Mouse (Mus musculus): ENCODE data around the gene Pck2. TPM values are rescaled to one million over a fixed set of nuclear protein-coding genes. Genes with fewer than 3 reads are reported as not detected.

Pck2 gene
- total RNA-seq, 4 experiments from 2014 or later, result 6.6 to 12.5 (median 9.3) TPM

DNA sequence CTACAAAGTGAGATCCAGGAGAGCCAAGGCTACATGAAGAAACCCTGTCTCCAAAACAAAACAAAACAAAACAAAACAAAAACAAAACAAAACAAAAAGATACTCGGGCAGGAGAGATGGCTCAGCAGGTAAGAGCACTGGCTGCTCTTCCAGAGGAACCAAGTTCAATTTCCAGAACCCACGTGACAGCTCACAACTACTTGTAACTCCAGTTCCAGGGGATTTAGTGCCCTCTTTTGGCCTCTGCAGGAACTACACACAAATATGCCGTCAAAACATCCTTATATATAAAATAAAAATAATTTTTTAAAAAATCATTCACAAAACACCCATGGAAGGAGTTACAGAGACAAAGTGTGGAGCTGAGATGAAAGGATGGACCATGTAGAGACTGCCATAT is 12.1 kb upstream of the Pck2 start:
- peak; percentile 14 for DNase-seq (ENCODE audit: low spot score)

DNA sequence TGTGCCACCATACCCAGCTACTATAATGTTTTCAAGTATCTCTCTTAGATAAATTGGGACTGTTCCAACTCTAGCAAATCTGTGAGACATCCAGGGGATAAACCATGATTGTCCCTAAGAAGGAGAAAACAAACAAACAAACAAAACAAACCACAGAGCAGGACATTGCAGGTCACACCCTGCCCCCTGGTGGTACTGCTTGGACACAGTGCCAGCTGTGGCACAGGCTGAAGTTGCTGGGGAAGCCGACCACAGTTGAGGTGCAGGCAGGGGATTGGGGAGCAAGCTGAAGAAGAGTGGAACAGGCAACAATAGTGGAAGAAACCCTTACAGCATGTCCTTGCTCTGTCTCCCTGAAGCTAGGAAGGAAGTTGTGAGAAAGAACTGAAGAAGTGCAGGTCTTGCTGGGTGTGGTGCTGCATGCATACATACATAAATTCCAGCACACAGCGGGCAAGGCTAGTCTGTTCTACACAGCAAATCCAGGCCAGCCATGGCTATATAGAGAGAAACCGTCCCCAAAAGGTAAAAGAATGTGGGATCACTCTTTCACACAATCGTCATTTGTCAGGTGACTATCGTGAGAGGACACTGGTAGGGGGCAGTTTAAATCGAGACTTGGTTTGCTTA is 3.8 kb upstream of the Pck2 start:
- no peak for DNase-seq (ENCODE audit: low spot score)

DNA sequence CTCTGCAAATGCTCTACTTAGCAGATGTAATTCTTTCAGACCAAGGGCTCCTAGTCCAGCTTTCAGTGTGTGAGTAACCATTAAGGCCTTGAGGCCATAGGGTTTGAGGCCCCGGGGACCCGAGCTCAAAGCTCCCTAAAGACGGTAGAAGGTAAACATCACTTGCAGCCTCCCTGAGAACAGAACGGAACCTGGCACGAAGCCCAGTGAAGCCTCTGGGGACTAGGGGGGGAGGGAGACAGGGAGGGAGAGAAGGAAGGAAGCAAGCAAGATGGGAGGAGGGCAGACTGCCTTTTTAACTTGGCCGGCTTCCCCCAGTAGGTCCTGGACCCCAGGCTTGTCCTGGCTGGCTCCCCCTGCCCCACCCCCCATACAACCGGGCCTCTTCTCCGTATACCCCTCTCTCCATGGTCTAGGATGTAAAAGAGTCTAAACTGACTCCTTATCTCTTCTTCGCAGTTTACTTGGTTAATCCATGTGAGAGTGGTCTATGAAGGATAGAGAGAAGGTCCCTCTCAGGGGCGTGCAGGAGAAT is 788 bp downstream of the Pck2 start:
- peak; percentile 90 for DNase-seq (ENCODE audit: low spot score)

DNA sequence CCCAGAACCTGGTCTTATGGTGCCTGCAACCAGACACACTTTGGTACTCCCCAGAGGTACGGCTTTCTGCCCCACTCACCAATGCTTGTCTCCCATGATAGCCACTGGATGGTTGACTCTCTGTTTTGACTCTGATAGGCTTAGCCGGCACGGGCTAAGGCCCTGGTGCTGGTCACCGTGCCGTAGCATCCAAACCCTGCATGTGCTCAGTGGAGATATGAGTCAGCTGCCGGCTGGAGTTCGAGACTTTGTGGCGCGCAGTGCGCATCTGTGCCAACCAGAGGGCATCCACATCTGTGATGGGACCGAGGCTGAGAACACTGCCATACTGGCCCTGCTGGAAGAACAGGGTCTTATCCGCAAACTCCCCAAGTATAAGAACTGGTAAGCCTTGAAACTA is 2.2 kb downstream of the Pck2 start:
- DNase-seq (ENCODE audit: low spot score), result no peak

DNA sequence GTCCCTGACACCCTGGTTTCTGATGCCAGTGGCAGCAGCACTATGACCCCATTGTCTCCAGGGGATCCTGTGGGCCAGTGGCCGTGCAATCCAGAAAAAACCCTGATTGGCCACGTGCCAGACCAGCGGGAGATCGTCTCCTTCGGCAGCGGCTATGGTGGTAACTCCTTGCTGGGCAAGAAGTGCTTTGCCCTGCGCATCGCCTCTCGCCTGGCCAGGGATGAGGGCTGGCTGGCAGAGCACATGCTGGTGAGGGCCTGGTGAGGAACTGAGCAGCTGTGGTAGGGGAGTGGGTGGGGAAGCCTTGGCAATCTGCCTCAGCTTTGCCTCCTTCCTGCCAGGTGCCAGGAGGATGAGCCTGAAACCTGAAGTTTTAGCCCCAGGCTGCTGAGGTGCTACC is 4.3 kb downstream of the Pck2 start:
- no peak for DNase-seq (ENCODE audit: low spot score)

DNA sequence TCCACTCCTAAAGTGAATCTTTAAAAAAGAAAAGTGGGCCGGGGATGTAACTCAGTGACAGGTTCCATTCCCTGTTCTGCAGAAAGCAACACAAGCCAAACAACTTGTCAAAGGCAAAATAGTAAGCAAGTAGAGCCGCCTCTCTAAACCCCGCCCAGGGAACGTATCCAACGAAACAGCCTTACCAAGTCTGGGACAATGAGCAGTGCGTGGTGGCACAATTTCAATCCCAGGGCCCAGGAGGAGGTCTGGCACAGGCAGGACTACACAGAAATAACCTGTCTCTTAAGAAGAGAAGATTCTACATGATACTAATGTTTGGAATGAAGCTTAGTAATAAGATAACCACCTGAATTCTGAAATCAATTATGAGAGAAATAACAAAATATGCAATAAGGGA is 10.1 kb downstream of the Pck2 start:
- DNase-seq (ENCODE audit: low spot score), result no peak

DNA sequence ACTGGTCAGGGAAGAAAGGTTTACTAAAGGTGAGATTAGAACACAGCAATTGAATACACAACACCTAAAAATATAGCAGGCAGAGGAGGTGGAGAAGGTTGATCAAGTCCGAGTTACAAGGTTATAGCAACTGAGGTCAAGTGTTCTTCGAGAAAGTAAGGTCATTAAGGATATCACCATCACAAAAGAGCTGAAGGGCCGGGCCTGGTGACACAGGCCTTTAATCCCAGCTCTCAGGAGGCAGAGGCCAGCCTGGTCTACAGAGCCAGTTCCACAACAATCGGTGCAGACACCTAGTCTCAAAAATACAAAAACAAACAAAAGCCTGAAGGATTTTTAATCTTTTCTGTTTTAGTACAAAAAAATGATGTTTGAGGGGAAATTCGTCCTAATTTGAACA is 11.3 kb downstream of the Pck2 start:
- DNase-seq (ENCODE audit: low spot score), result no peak

DNA sequence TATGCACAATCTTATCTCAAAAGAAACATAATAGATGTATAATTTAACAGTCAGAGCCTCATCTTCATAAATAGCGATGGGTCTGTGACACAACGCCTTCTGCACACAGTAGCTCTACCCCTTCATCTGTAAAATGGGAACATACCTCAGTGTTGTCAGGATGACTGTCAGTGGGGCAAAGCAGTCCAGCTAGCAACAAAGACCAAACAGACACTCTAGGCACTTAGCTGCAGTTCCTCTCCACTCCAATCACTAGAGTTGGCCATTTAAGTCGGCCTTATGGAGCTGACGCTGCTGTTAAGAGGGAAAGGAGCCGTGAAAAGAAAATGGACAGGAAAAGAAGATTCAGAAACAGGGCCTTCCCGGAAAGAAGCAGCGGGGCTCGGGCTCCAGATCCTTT is 11.7 kb downstream of the Pck2 start:
- DNase-seq (ENCODE audit: low spot score), result no peak

DNA sequence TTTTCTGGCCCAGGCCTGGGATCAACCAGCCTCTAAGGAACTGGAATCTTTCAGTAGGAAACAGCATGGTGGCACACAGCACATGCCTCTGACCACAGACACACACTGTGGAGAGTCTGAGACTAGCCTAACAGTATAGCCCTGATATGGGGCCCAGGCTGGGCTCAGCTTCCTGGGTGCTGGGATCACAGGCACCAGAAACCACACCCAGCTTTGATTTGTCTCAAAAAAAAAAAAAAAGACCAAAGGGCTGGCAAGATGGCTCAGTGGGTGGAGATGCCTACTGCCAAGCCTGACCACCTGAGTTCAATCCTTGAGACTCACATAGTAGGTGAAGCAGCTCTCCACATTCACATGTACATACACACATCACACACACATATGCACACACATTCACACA is 14.6 kb downstream of the Pck2 start:
- DNase-seq (ENCODE audit: low spot score), result no peak

DNA sequence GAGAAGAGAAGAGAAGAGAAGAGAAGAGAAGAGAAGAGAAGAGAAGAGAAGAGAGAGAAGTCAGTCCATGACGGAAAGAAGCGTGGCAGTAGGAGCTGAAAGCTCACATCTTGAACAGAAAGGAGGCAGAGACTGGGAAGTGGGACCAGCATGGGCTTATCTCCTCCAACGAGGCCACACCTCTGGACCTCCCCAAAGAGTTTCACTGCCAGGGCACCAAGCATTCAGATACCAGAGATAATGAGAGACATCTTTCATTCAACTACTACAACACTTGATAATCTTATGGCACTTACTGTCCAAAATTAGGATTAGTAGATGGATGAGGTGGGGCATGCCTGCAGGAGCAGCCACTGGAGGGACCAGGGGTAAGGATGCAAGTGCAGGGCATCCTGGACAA is 15.7 kb downstream of the Pck2 start:
- DNase-seq (ENCODE audit: low spot score), result no peak

DNA sequence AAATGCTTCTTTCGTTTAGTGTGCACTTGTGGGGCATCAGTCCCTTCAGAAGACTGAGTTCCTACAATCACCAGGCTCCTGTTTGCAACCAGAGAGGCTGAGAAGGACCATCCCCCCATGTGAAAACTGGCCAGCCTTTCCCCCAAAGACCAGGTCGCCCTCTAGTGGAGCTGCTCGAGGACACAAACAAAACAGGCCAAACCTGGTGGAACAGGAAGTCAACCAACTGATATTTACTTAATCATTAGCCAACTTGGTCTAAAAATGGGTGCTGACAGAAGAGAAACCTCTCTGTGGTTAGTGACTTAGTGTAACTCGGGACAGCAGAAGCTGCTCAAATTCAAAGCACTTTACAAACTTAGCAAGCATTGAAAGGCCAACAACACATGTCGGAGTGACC is 16.9 kb downstream of the Pck2 start:
- peak; percentile 80 for DNase-seq (ENCODE audit: low spot score)

DNA sequence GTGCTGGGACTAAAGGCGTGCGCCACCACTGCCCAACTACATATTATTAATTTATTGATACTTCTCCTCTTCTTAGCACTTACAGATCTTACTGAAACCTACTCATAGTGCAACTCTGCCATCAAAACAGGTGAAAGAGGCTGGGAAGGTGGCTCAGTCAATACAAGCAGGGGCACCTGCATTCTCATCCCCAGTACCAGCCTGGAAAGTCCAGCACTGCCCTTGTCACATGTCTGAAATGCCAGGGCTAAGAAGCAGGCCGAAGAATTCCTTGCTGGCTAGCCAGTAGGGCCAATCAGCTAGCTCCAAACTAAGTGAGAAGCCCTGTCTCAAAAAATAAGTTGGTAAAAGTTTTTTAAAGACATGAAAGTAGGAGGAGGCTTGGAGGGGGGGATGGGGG is 17.5 kb downstream of the Pck2 start:
- DNase-seq (ENCODE audit: low spot score), result no peak

DNA sequence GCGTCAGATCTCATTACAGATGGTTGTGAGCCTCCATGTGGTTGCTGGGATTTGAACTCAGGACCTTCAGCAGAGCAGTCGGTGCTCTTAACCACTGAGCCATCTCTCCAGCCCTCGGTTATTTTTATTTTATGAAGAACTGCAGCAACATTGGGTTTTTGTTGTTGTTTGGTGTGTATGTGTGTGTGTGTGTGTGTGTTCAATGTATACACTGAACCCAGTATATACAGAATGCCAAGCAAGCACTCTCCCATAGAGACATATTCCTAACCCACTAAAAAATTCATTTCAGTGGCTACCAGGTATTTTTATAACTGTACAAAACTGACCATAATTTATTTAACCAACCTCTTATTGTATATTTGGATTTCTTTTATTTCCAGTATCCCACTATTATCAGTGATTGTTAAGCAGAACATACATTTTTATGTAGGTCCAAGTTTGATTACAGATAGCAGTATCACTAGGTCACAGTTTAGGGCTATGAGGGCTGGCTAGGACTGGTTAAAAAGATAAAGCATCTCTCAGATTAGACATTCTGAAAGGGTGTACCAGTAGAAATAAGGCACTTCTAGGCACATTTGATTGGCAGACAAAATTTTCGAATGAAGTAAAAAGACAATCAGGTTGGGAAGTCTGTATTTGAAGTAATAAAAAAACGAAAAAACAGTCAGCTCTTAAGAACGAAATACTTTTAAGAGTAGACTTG is 18.8 kb downstream of the Pck2 start:
- no peak for DNase-seq (ENCODE audit: low spot score)

DNA sequence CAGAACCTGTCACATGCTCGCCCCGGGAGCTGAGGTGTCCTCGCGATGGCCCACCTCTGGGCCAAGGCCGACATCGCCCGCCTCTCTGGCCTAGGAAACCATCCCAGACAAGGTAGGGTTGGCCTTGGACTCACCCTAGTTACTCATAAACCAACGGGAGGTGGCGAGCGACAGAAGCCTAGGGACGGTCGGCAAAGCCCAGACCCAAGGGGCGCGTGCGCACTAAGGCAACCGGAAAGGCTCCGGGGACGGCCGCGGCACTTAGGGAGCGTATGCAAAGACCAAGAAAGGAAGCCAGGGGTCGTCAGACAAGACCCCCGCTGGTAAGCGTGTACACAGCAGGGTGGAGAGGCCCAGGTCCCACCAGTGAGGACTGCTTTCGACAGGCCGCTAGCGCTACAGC is 19.7 kb downstream of the Pck2 start, which contains the start of gene Dcaf11:
Gene Dcaf11 (plus strand): TSS at position 208 of the 403 bp plus-strand sequence.
- DNase-seq (ENCODE audit: low spot score), result peak; percentile 90

DNA sequence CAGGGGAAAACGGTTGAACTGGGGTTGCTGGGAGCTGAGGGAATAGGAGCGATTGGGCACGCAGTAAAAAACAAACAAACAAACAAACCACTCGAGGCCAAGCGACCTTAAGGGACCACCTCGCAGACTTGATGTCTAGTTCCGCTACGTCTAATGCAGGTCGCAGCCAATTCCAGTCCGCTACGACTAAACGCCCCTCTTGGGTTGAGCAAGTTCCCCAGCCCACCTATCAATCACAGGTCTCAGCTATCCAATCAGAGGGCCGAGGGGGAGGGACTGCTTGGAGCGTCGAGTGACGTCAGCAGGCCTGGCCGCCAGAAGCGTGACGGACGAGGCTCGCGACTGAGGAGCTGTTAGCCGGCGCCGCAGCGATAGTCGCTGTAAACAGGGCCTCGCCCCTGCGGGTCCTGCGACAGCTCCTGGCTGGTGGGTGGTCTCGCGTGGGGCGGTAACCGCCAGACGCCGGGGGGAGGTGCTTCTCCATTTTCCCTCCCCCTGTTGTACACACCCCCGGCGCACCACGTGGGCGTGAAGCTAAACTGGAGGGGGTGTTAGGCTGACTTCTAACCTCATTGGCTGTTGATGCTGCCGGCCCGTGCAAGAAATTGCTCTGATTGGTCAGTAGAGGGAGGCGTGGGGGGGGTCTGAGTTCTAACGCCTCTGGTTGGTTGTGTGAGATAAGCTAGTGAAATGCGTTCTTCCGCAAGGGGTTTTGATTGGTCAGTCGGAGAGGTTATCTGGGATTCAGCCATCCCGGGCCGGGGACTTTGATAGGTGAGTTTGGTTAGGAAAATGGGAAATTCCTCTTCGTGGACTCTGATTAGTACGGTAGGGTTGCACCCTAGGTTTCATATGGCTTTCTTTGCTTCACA is 20.4 kb downstream of the Pck2 start, which contains the start of gene A730061H03Rik:
Gene A730061H03Rik (minus strand): TSS at position 205 of the 872 bp plus-strand sequence.
- DNase-seq (ENCODE audit: low spot score), result peak; percentile 98

DNA sequence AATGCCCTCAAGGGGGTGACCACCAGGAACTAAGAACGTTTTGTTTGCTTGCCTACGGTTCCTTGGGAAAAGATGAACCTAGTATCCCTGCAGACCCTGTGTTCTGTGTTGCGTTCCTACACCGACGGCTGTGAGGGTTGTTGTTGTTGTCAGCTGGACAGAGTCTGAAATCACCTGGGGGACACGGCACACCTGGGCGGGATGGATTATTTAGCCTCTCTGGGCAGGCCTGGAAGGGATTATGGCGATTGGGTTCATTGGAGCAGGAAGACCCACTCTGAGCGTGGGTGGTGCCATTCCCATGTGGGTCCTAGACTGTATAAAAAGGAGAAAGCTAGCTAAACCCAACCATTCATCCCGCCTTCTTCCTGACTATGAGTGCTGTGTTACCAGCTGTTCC is 21.8 kb downstream of the Pck2 start:
- DNase-seq (ENCODE audit: low spot score), result no peak

DNA sequence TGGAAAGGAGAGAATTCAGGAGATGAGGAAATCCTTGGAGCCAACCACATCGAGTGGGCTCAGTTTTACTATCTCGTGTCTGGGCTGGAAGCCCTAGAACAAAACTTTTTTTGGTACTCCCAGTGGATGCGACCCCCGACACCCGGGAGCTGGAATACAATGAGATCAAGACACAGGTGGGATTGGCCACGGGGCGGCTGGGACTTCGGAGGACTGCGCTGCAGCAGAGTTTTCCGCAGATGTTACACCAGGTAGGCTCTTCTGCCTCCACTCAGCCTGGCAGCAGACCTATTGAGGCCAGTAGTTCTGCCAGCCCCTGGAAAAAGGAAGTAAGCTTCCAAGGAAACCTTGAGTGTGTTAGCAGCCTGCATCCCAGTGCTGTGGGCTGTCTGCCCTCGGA is 23.2 kb downstream of the Pck2 start:
- DNase-seq (ENCODE audit: low spot score), result no peak

DNA sequence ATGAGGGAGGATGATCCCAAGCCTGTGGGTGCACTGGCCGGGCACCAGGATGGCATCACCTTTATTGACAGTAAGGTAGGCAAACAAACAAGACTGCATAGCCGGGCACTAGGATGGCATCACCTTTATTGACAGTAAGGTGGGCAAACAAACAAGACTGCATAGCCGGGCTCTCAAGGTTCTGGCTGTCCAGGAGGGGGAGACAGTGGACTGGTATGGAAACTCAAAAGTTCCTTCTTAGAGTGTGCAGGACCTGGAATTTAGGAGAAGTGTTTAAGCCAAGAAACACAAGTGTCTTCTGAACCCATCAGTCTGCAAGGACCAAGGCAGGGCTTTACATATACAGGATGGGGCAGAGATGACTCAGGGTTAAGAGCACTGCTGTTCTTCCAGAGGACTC is 25.7 kb downstream of the Pck2 start:
- no peak for DNase-seq (ENCODE audit: low spot score)

DNA sequence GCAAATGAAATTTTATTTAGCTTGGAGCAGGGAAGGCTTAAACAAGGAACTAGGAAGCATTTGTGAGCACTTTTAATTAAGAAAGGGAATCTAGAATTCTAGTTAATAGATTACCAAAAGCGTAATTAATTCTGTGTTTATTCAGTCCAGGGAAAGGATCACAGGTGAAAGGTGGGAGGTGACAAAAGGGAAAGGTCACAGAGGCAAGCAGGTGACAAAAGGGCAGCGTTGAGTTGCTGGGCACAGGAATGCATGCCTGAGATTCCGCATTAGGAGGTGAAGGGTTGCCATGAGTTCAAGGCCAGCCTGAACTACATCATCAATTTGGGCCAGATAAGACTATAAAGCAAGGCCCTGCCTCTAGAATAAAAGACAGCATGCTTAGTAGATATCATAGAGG is 27.4 kb downstream of the Pck2 start:
- DNase-seq (ENCODE audit: low spot score), result no peak

DNA sequence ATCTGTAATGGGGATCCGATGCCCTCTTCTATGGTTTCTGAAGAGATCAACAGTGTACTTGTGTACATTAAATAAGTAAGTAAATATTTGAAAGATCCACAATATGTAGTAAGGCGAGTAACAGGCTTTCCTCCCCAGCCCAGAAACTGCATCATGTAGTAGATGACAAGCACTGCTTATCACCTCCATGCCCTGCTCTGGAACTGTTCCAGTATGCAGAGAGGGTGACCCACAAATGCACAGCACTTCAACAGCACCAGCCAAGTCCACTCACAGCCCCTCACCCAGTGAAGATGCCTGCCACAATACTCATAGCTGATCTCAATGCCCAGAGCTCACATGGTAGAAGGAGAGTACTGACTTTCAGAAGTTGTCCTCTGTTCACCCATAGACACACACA is 30.5 kb downstream of the Pck2 start:
- no peak for DNase-seq (ENCODE audit: low spot score)

DNA sequence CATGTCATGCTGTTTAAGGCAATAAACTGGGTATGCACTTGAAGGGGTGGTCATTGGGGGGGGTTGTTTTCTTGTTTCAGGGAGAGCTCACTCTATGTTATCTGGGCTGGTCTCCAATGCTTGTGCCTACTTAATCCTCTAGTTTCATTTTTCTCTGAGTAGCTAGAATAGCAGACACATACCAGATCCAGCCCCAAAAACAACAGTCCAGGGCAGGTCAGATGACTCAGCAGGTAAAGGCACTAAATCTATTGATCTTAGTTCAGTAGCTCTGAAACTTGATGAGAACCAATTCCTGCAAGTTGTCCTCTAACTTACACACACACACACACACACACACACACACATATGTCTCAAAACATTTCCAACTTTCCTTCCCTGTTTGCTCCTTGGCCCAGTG is 31.7 kb downstream of the Pck2 start:
- no peak for DNase-seq (ENCODE audit: low spot score)

DNA sequence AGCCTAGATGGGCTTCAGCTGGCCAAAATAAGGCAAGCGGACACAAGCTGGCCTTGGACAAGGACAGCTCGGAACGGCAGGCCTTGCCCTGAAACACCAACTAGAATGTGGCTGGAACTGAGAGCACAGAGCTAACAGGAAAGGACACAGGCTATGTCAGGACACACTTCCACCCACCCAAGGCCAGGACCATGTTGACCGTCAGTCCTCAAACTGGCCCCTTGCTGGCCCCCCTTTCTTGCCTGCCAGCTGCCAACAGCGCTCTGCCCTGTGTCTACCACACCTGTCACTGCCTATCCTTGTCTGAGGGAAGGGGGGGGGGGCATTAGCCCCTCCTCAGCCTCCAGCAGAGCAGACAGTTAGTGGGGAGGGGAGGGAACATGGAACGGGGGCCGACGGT is 35.2 kb downstream of the Pck2 start, which contains the start of gene Fitm1:
Gene Fitm1 (plus strand): TSS at position 316 of the 400 bp plus-strand sequence.
- no peak for DNase-seq (ENCODE audit: low spot score)
